Mouse (Mus musculus) heart, embryonic 13.5 days (tissue): Measurements from ENCODE around the gene Gm21985. TPM values are rescaled to one million over a fixed set of nuclear protein-coding genes. Genes with fewer than 3 reads are reported as not detected.

Experiments
- ATAC-seq: fragments of 200-750 bp; cut with Nextera tagmentation; 2 replicates; pipeline ENCODE4 v1.8.0; 2017; ENCODE audit warnings: moderate TSS enrichment; ENCODE audit not compliant: insufficient number of reproducible peaks, low FRiP score, low TSS enrichment; ENCODE audit errors: extremely low read depth
- H3K27ac ChIP-seq: fragments of 300-500 bp; sonication (generic); replicated peaks from 2 replicates; pipeline ENCODE4 v1.5.1; 2015; ENCODE audit warnings: moderate library complexity, mild to moderate bottlenecking, inconsistent platforms
- H3K27me3 ChIP-seq: fragments of 300-500 bp; sonication (generic); replicated peaks from 2 replicates; pipeline ENCODE4 v1.6.1; 2015; ENCODE audit warnings: mild to moderate bottlenecking, inconsistent platforms
- H3K36me3 ChIP-seq: fragments of 300-500 bp; sonication (generic); 2 replicates; pipeline ENCODE4 v1.6.1; 2015; ENCODE audit warnings: mild to moderate bottlenecking, inconsistent platforms
- H3K4me1 ChIP-seq: fragments of 300-500 bp; sonication (generic); 2 replicates; pipeline ENCODE4 v1.6.1; 2015; ENCODE audit warnings: inconsistent platforms
- H3K4me2 ChIP-seq: fragments of 300-500 bp; sonication (generic); 2 replicates; pipeline ENCODE4 v1.6.1; 2015; ENCODE audit warnings: inconsistent platforms, mild to moderate bottlenecking, moderate library complexity
- H3K4me3 ChIP-seq: fragments of 300-500 bp; sonication (generic); 2 replicates; pipeline ENCODE4 v1.5.1; 2015; ENCODE audit warnings: moderate library complexity, mild to moderate bottlenecking, inconsistent platforms
- H3K9ac ChIP-seq: fragments of 300-500 bp; sonication (generic); 2 replicates; pipeline ENCODE4 v1.6.1; 2015; ENCODE audit warnings: inconsistent platforms, mild to moderate bottlenecking, moderate library complexity
- H3K9me3 ChIP-seq: fragments of 300-500 bp; sonication (generic); 2 replicates; pipeline ENCODE4 v1.6.1; 2016; ENCODE audit warnings: inconsistent platforms
- WGBS: fragments of 180-500 bp; shearing (Covaris S2); methylation state at CpG from one replicate; pipeline ENCODE4 v1.1.7; 2015; ENCODE audit warnings: mixed read lengths; 5-methylcytosine and 5-hydroxymethylcytosine counted together
- polyA plus RNA-seq: library from polyadenylated mRNA; unstranded; fragments of >200 nt; fragmentation: Nextera tagmentation; extraction: Ambion mirVana; gene quantifications from 2 replicates; pipeline ENCODE4 v1.2.1, GENCODE M21; 2015

Gene Gm21985
- polyA plus RNA-seq, 1 experiment from 2014 or later, result not detected

DNA sequence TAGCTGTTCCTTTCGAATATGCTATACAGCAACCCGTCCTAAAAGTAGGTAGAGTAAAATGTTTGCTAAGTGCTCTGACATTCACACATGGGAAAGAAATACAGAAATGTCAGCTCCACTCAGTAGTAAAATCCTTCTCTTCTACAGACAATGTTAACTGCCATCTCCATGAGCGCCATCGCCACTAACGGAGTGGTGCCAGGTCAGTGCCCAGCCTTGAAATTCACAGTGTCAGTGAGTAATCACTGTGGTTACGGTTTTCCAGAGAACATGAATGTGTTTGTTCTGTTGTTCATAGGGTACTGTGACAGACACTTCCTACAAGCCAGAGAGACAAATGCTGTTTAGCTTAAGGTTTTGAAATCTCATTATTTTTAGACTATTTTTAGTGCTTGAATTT is 71.1 kb downstream of the Gm21985 start:
- no peak overlapping the region for H3K4me2 ChIP-seq
- ATAC-seq, result no peak
- 92% methylated on average over 6 of the region's 6 CpGs for WGBS
- no peak overlapping the region for H3K9ac ChIP-seq
- H3K27me3 ChIP-seq, result no peaks in the 10 kb centered on the region
- H3K27ac ChIP-seq, result no peak overlapping the region
- H3K4me3 ChIP-seq, result no peak overlapping the region
- peaks cover 11% of the 10 kb centered on the region for H3K4me1 ChIP-seq
- no peaks in the 10 kb centered on the region for H3K9me3 ChIP-seq
- peaks cover 81% of the 10 kb centered on the region for H3K36me3 ChIP-seq

DNA sequence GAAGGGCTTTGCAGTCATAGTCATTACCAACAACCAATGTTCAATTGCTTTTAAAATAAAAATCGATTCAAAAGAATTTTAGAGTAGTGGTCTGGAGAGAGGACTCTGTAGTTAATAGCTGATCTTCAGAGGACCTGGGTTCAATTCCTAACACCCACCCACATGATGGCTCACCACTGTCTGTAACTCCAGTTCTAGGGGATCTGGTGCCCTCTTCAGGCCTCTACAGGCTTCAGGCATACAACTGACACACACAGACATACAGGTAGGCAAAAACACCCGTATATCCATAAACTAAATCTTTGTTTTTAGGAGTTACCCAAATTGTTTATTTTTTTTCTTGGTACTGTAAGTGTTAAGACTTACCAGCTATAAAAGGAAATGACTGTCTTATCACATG is 73.6 kb downstream of the Gm21985 start:
- Histone ChIP-seq H3K27ac (no peak overlapping the region), H3K4me3 (no peak overlapping the region), H3K9ac (no peak overlapping the region), H3K4me1 (no peaks in the 10 kb centered on the region), H3K36me3 (peaks cover 81% of the 10 kb centered on the region), H3K27me3 (no peaks in the 10 kb centered on the region), H3K4me2 (no peak overlapping the region), H3K9me3 (no peaks in the 10 kb centered on the region)
- no peak for ATAC-seq
- 82% methylated on average over 2 of the region's 2 CpGs for whole genome bisulfite sequencing

DNA sequence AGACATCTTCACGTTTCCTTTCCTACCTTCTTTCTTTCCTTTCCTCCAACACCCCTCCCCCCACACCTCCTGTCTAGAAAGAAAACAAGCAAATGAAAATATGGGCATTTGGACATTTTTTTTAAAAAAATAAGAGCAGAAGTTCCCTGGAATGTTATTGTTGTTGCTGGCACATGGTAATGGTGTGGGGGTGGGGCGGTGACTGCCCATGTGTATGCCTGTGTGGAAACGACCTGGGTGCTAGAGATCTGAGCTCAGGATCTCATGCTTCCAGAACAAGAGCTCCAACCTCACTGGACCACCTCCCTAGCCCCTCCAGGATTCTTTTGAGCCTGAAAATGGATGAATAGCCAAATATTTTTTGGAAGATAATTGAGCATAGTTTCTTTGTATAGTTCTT is 75.0 kb downstream of the Gm21985 start:
- Histone ChIP-seq H3K27ac (no peak overlapping the region), H3K4me1 (no peaks in the 10 kb centered on the region), H3K27me3 (no peaks in the 10 kb centered on the region), H3K4me2 (no peak overlapping the region), H3K36me3 (peaks cover 80% of the 10 kb centered on the region), H3K9me3 (no peaks in the 10 kb centered on the region), H3K9ac (no peak overlapping the region), H3K4me3 (no peak overlapping the region)
- no peak for ATAC-seq
- WGBS, result 56% methylated on average over 3 of the region's 3 CpGs

DNA sequence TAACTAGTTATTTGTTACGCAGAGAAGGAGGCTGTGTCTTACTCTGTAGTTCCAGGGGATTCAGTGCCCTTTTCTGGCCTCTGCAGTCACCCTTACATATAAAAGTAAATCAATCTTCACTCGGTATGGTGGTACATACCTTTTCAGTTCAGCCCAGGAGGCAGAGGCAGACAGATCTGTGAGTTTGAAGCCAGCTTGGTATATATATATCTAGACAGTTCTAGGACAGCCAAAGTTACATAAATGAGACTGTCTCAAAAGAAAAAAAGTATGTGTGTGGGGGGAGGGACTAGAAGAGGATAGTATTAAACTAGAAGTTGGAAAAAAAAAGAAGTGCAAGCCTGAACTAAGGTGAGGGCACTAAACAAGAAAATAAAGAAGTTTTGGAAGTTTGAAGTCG is 82.1 kb downstream of the Gm21985 start:
- no peak for ATAC-seq
- Histone ChIP-seq H3K36me3 (peaks cover 85% of the 10 kb centered on the region), H3K4me2 (no peak overlapping the region), H3K9me3 (no peaks in the 10 kb centered on the region), H3K9ac (no peak overlapping the region), H3K4me3 (no peak overlapping the region), H3K4me1 (no peaks in the 10 kb centered on the region), H3K27ac (no peak overlapping the region), H3K27me3 (no peaks in the 10 kb centered on the region)
- 82% methylated on average over 3 of the region's 3 CpGs for WGBS

DNA sequence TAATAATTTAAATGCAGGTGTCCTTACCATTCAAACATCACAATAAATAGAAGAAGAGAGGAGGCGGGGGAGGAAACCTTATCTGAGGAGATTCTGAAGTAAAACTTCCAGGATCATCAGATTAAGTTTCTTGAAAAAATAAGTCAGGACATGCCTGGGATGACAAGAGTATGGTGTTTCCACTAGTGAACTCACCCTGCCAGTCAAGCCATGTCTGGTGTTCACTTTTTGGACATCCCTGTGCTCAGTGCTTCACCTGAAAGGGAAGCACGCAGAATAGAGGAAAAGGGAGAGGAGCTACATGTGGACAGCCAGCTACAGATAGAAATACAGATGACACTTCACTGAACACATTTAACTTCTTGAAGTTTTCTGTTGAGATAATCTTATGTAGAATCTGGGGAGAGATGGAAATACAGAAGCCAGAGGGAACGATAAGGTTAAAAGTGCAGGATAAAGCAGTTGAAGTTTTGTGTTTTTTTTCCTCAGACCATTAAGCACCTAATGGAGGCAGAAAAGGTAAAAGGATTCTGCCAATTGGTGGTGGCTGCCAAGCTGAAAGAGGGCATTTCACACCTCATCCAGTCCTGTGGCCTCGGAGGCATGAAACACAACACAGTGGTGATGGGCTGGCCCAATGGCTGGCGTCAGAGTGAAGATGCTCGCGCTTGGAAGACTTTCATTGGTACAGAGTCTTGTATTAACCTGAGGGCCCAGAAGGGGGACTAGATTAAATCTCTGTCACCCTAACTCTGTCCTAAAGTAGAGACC is 87.8 kb downstream of the Gm21985 start:
- H3K4me2 ChIP-seq, result no peak overlapping the region
- no peaks in the 10 kb centered on the region for H3K4me1 ChIP-seq
- H3K36me3 ChIP-seq, result peaks cover 91% of the 10 kb centered on the region
- 84% methylated on average over 7 of the region's 7 CpGs for WGBS
- H3K9me3 ChIP-seq, result no peaks in the 10 kb centered on the region
- ATAC-seq, result no peak
- no peak overlapping the region for H3K27ac ChIP-seq
- no peak overlapping the region for H3K4me3 ChIP-seq
- H3K9ac ChIP-seq, result no peak overlapping the region
- no peaks in the 10 kb centered on the region for H3K27me3 ChIP-seq

DNA sequence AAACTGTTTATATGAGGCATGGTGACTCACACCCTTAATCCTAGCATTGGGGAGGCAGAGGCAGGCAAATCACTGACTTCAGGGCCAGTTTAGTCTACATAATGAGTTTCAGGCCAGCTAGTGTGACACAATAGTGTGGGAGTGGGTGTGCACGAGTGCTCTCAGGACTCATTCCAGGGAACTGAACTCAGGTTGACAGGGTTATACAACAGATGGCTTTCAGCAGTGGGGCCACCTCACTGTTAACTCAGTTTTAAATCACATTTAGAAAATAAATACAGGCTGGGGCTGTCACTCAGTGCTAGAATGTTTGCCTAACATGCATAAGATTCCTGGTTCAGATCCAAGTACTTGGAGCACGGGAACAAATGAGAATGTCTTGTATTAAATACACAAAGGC is 93.5 kb downstream of the Gm21985 start:
- Histone ChIP-seq H3K36me3 (peaks cover 98% of the 10 kb centered on the region), H3K27ac (no peak overlapping the region), H3K4me1 (no peaks in the 10 kb centered on the region), H3K27me3 (no peaks in the 10 kb centered on the region), H3K9me3 (no peaks in the 10 kb centered on the region), H3K4me2 (no peak overlapping the region), H3K9ac (no peak overlapping the region), H3K4me3 (no peak overlapping the region)
- ATAC-seq, result no peak
- WGBS, result 76% methylated on average over 2 of the region's 2 CpGs

DNA sequence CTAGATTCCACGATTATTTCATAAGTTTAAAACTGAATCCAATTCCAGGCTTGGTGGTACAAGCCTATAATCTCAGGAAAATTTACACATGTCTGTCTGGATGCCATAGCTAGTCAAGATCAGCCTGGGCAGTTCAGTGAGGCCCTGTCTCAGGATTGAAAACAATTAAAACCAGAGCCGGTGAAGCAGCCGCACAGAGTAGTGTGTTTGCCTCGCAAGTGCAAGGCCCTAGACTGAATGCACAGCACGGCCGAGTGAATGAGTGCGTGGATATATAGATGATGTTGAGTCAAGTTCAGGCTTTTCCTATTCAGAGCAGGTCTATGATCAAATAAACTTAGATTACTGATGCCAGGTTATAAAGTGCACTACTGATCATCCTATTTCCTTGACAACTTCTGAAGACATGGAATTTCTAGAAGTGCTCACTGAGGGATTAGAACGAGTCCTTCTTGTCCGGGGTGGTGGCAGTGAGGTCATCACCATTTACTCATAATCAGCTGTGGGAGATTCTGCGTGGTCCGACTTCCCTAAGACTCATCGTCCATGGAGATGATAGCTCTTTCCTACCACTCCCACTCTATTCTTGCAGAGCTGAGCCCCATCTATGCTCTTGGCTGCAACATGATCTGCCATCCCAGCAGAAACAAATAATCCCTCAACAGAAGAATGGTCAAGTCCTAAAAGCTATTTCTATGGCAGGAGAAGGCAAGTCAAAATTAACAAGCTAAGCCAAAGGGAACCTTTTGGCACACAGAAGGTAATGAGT is 94.1 kb downstream of the Gm21985 start:
- Histone ChIP-seq H3K4me2 (no peak overlapping the region), H3K9ac (no peak overlapping the region), H3K9me3 (no peaks in the 10 kb centered on the region), H3K4me3 (no peak overlapping the region), H3K4me1 (no peaks in the 10 kb centered on the region), H3K27me3 (no peaks in the 10 kb centered on the region), H3K36me3 (peaks cover 98% of the 10 kb centered on the region), H3K27ac (no peak overlapping the region)
- 89% methylated on average over 12 of the region's 12 CpGs for WGBS
- ATAC-seq, result no peak

DNA sequence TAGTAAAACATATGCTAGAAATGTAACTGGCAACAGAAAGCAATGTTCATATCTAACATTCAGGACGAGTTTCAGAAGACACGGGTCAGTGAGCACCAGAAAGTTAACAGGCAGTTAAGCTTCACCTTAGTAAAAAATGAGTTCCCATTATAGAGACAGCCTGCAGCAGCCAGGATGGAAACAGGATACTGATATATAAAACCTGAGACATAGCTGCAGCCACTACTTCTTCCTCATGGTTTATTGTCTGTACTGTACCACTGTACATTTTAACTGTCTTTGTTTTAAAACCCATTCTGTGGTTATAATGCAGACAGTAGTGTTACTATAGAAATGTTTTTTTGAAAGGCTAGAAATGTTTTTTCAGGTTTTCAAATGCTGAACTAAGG is 94.7 kb downstream of the Gm21985 start:
- Histone ChIP-seq H3K4me3 (no peak overlapping the region), H3K9me3 (no peaks in the 10 kb centered on the region), H3K4me2 (no peak overlapping the region), H3K27ac (no peak overlapping the region), H3K4me1 (no peaks in the 10 kb centered on the region), H3K36me3 (peaks cover 97% of the 10 kb centered on the region), H3K9ac (no peak overlapping the region), H3K27me3 (no peaks in the 10 kb centered on the region)
- WGBS, result 89% methylated on average over 2 of the region's 2 CpGs
- no peak for ATAC-seq

DNA sequence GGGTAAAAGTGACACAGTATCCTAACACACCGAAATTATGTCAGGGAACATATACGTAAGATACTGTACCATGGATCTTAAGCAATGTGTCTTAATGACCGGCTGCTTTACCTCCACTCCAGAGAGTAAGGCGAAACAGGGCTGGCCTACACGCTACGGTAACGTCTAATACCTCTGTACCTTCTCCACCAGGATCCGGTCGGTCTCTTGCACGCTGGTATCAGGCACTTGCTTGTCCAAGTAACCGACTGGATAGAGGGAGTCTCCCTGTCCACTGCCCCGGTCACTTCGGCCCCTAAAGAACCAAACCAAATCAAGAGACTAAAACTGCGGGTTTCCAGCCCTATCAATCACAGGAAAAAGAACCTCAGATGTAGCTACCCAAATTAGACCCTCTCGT is 101.1 kb downstream of the Gm21985 start:
- H3K4me3 ChIP-seq, result peak overlapping the region; percentile 83
- peak overlapping the region; percentile 77 for H3K4me2 ChIP-seq
- H3K9ac ChIP-seq, result peak overlapping the region; percentile 90
- H3K27me3 ChIP-seq, result no peaks in the 10 kb centered on the region
- H3K36me3 ChIP-seq, result peaks cover 36% of the 10 kb centered on the region
- H3K27ac ChIP-seq, result peak overlapping the region; percentile 84
- peaks cover 16% of the 10 kb centered on the region for H3K4me1 ChIP-seq
- ATAC-seq, result no peak
- H3K9me3 ChIP-seq, result no peaks in the 10 kb centered on the region
- WGBS, result 15% methylated on average over 15 of the region's 15 CpGs

DNA sequence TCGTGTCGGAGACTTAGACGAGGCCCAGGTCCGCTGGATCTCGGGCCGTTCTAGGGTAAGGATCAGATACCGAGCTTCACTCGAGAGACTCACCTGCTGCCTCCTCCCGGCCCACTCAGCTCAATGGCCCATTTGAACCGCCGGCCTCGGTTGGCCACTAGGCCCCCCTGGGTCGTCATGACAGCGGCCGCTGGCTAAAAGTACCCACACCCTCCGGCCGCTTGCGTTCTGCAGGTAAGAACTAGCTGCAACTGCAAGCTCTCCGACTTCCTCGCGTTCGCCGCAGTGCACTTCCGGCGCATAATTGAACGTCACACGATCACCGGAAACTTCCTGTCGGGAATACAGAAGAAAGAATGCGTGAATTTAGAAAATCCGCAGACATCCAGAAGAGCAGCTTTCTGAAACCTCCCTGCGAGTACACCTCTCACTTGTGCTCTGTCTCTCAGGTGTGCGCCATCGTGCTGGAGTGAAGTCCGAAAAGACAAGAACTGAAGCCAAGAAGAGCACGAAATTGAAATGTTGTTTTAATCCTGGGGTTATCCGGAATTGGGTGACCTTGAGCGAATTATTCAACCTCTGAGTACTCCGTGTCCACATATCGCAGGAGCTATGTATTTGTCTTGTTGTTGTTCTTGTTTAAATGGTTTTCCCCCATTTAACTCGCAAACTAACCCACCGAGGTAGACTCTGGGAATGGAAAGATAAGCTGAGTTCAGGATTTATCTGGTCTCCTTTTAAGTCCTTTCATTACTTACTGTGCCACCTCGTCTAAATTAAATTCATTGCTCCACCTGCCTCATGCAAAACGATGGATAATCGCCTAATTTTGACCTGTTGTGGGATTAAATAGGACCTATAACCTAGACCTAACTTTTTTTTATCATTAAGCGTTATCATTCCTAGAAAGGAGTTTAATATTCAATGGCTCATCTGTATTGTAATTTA is 101.9 kb downstream of the Gm21985 start, which contains the start of gene Emc4:
TSS of gene Emc4 (minus strand) at position 302 of the 948 bp plus-strand sequence.
- 0 out of 2 replicates have a peak, but pooled peaks have one; percentile 31 for ATAC-seq
- Histone ChIP-seq H3K4me2 (peak within 1 kb of the TSS; percentile 77), H3K9me3 (no peaks in the 10 kb centered on the region), H3K4me1 (peaks cover 16% of the 10 kb centered on the region), H3K27me3 (no peaks in the 10 kb centered on the region), H3K36me3 (peaks cover 29% of the 10 kb centered on the region), H3K9ac (peak within 1 kb of the TSS; percentile 90), H3K27ac (peak within 1 kb of the TSS; percentile 84), H3K4me3 (peak within 1 kb of the TSS; percentile 83)
- under 1% methylated on average over 46 of the region's 46 CpGs for WGBS

DNA sequence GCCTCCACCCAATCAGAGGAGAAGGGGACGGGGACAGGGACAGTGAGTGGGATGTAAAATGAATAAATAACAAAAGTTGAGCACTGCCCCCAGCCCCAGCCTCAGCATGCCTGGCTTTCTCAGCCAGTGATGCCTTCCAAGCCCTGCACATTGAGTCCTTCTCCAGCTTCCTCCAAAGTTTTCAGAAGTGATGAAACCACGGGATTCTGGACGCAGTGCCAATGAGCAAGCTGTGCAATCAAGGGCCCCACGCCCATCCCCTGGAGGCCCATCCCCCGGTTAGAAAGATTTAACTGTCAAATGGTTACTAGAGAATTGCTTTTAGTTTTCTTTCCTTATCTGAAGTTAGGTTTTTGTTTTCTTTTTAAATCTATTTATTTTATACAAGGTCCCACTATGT is 103.8 kb downstream of the Gm21985 start:
- H3K27me3 ChIP-seq, result no peaks in the 10 kb centered on the region
- no peak overlapping the region for H3K4me2 ChIP-seq
- no peak for ATAC-seq
- H3K36me3 ChIP-seq, result peaks cover 10% of the 10 kb centered on the region
- WGBS, result 66% methylated on average over 5 of the region's 5 CpGs
- H3K4me1 ChIP-seq, result peaks cover 21% of the 10 kb centered on the region
- H3K4me3 ChIP-seq, result no peak overlapping the region
- H3K9me3 ChIP-seq, result no peaks in the 10 kb centered on the region
- H3K9ac ChIP-seq, result no peak overlapping the region
- no peak overlapping the region for H3K27ac ChIP-seq
